8 mouse cellular contexts compared by ENCODE assay signal in the genomic region with DNA sequence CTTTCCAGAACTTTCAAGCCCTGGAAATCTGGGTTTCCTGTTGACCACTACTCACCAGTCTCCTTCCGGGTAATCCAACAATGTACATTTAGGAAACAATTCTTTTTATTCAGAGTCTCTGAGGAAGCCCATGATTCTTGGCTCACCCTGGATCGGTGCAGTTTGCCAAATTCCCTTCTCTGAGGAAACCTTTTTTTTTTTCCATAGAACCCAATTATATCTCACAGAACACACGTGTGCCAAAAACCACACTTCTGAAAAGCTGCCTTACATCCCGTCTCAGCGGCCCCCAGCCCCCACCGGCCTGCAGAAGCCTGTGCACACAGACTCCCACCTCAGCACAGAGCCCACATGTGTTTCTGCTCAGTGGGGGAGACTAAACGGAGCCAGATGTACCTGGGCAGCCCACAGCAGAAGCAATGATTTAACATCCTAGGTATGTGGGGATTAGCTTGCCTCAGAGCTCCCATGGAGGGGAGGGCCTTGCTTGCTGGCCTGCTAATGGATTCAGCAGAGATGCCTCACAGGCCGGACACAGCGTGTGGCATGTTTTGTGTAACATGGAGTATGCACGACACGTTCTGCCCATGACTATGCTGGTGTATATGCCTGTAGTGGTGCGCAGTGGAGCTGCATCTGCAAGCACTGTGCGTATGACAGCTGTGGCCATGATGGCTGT.
DNase-seq lines count a peak whose midpoint lies in the region; ATAC-seq lines count a peak whose summit lies in the region.

No protein-coding gene starts in this region.

- ATAC-seq in heart, embryonic 11.5 days (replicated peaks; ENCODE audit: insufficient number of reproducible peaks, low FRiP score, low TSS enrichment): peak; percentile 67
- ATAC-seq in stomach, embryonic 16.5 days (ENCODE audit: insufficient read depth, low FRiP score): peak; percentile 85
- ATAC-seq in megakaryocyte progenitor cell, adult 5-6 weeks (replicated peaks; ENCODE audit: poor library complexity): no peak

- H3K4me1 ChIP-seq in heart, embryonic 11.5 days (ENCODE audit: control insufficient read depth, insufficient read depth, low read length): peaks cover 5% of the 10 kb centered on the region; the same call in 1 of the 2 replicates
- H3K4me1 ChIP-seq in stomach, embryonic 16.5 days (ENCODE audit: control insufficient read depth, insufficient read depth, low read length): peaks cover 13% of the 10 kb centered on the region; the same call in 1 of the 2 replicates

- WGBS in heart, embryonic 11.5 days (ENCODE audit: insufficient replicate concordance): 60% methylated on average over 13 of the region's 13 CpGs
- 48% methylated on average over 13 of the region's 13 CpGs for WGBS in stomach, embryonic 16.5 days

- DNase-seq in right cerebral cortex, adult 18-20 months: peak; percentile 37
- DNase-seq in right cerebral cortex, adult 2 months (ENCODE audit: low spot score in 2 of 2): no peak
- peak; percentile 37 to 42 for DNase-seq in kidney, postnatal 36 days
- DNase-seq in urinary bladder, postnatal 14 days (ENCODE audit: low spot score): no peak
- DNase-seq in urinary bladder, postnatal 4 days (ENCODE audit: low spot score in 2 of 2): no peak

- H3K4me3 ChIP-seq in heart, embryonic 11.5 days (ENCODE audit: low read depth, low read length): no peak overlapping the region
- no peak overlapping the region for H3K4me3 ChIP-seq in stomach, embryonic 16.5 days (replicated peaks; ENCODE audit: low read length)

- no peak overlapping the region for H3K4me2 ChIP-seq in heart, embryonic 11.5 days
- no peak overlapping the region for H3K4me2 ChIP-seq in stomach, embryonic 16.5 days (ENCODE audit: low read depth, low read length)

- no peaks in the 10 kb centered on the region for H3K9me3 ChIP-seq in heart, embryonic 11.5 days (replicated peaks; ENCODE audit: control insufficient read depth, low read length)
- no peaks in the 10 kb centered on the region for H3K9me3 ChIP-seq in stomach, embryonic 16.5 days (replicated peaks; ENCODE audit: control insufficient read depth, low read length)

- no peaks in the 10 kb centered on the region for H3K27me3 ChIP-seq in heart, embryonic 11.5 days (ENCODE audit: control insufficient read depth, insufficient read depth, low read length)
- no peaks in the 10 kb centered on the region for H3K27me3 ChIP-seq in stomach, embryonic 16.5 days (ENCODE audit: control insufficient read depth, insufficient read depth, low read length)

- no peaks in the 10 kb centered on the region for H3K36me3 ChIP-seq in heart, embryonic 11.5 days (ENCODE audit: control insufficient read depth, insufficient read depth, low read length)
- no peaks in the 10 kb centered on the region for H3K36me3 ChIP-seq in stomach, embryonic 16.5 days (ENCODE audit: control insufficient read depth, insufficient read depth, low read length)

- H3K9ac ChIP-seq in heart, embryonic 11.5 days (ENCODE audit: low read depth, low read length): no peak overlapping the region
- no peak overlapping the region for H3K9ac ChIP-seq in stomach, embryonic 16.5 days (ENCODE audit: low read length)

- H3K27ac ChIP-seq in heart, embryonic 11.5 days (ENCODE audit: low read depth, low read length): peak overlapping the region; percentile 25; the same call in 1 of the 2 replicates
- H3K27ac ChIP-seq in stomach, embryonic 16.5 days (ENCODE audit: low read length): peak overlapping the region; percentile 60

Comparison
In these comparisons a context has a peak if more than half of its experiments do, and no peak if none do; other contexts are left out.
1. DNase-seq: peak in right cerebral cortex, adult 18-20 months (single experiment) and kidney, postnatal 36 days (2 of 2); none in right cerebral cortex, adult 2 months (0 of 2), urinary bladder, postnatal 14 days (single experiment) and urinary bladder, postnatal 4 days (0 of 2).